Mouse (Mus musculus) limb, embryonic 11.5 days (tissue): ENCODE measurements around the gene Col17a1. TPM values are rescaled to one million over a fixed set of nuclear protein-coding genes. Genes with fewer than 3 reads are reported as not detected.

Source experiments
- ATAC-seq: fragments of 200-750 bp; cut with Nextera tagmentation; 2 replicates; pipeline ENCODE4 v1.8.0; 2017; ENCODE audit warnings: low read depth; ENCODE audit not compliant: insufficient number of reproducible peaks, low FRiP score, low TSS enrichment
- DNase-seq: peaks from one replicate; pipeline ENCODE4 v3.0.0-alpha.2; 2015; ENCODE audit warnings: low spot score
- H3K27ac ChIP-seq: fragments of 300-500 bp; sonication (generic); replicated peaks from 2 replicates; pipeline ENCODE4 v1.5.1; 2014; ENCODE audit warnings: low read depth, mild to moderate bottlenecking, low read length
- H3K27me3 ChIP-seq: fragments of 300-500 bp; sonication (generic); 2 replicates; pipeline ENCODE4 v1.6.1; 2014; ENCODE audit warnings: mild to moderate bottlenecking, low read length, mixed read lengths; ENCODE audit not compliant: control insufficient read depth, insufficient read depth
- H3K36me3 ChIP-seq: fragments of 300-500 bp; sonication (generic); 2 replicates; pipeline ENCODE4 v1.6.1; 2014; ENCODE audit warnings: mild to moderate bottlenecking, low read length, moderate library complexity, mixed read lengths; ENCODE audit not compliant: control insufficient read depth, insufficient read depth
- H3K4me1 ChIP-seq: fragments of 300-500 bp; sonication (generic); 2 replicates; pipeline ENCODE4 v1.6.1; 2014; ENCODE audit warnings: low read length, mixed read lengths; ENCODE audit not compliant: control insufficient read depth, insufficient read depth
- H3K4me2 ChIP-seq: fragments of 300-500 bp; sonication (generic); 2 replicates; pipeline ENCODE4 v1.6.1; 2014; ENCODE audit warnings: low read depth, mild to moderate bottlenecking, moderate library complexity; ENCODE audit not compliant: severe bottlenecking
- H3K4me3 ChIP-seq: fragments of 300-500 bp; sonication (generic); 2 replicates; pipeline ENCODE4 v1.5.1; 2014; ENCODE audit warnings: low read depth, low read length
- H3K9ac ChIP-seq: fragments of 300-500 bp; sonication (generic); 2 replicates; pipeline ENCODE4 v1.6.1; 2014; ENCODE audit warnings: mild to moderate bottlenecking, low read length
- H3K9me3 ChIP-seq: fragments of 300-500 bp; sonication (generic); 2 replicates; pipeline ENCODE4 v1.6.1; 2016; ENCODE audit warnings: low read length; ENCODE audit not compliant: control insufficient read depth
- WGBS: fragments of 180-500 bp; shearing (Covaris S2); extraction: QIAGEN DNeasy Blood & Tissue Kit; methylation state at CpG from one replicate; pipeline ENCODE4 v1.1.7; 2014; 5-methylcytosine and 5-hydroxymethylcytosine counted together
- polyA plus RNA-seq: library from polyadenylated mRNA; unstranded; fragments of >200 nt; fragmentation: Nextera tagmentation; extraction: Ambion mirVana; gene quantifications from 2 replicates; pipeline ENCODE4 v1.2.1, GENCODE M21; 2014

Col17a1 gene
- polyA plus RNA-seq, 1 experiment from 2014 or later, result 2.4 TPM

- no peak overlapping the region; the same call in 1 of the 2 replicates for H3K27ac ChIP-seq
Observed at GRCm38 (mm10) chr19:47658914-47659535, 32.9 kb downstream of the Col17a1 start.

GRCm38 (mm10) chr19:47654896-47655295, 37.0 kb downstream of the Col17a1 start:
- H3K9ac ChIP-seq, result no peak overlapping the region
- H3K9me3 ChIP-seq, result no peaks in the 10 kb centered on the region
- ATAC-seq (no peak), DNase-seq (no peak)
- 74% methylated on average over 11 of the region's 11 CpGs for WGBS
- H3K27me3 ChIP-seq, result no peaks in the 10 kb centered on the region
- H3K4me2 ChIP-seq, result no peak overlapping the region
- no peaks in the 10 kb centered on the region for H3K36me3 ChIP-seq
- peaks cover 6% of the 10 kb centered on the region; the same call in 1 of the 2 replicates for H3K4me1 ChIP-seq
- no peak overlapping the region for H3K4me3 ChIP-seq
- no peak overlapping the region for H3K27ac ChIP-seq

More at GRCm38 (mm10) chr19:47658914-47659535, 32.9 kb downstream of the Col17a1 start:
- ATAC-seq, result no peak
- no peak overlapping the region for H3K4me2 ChIP-seq
- 19% methylated on average over 5 of the region's 5 CpGs for WGBS
- H3K9ac ChIP-seq, result peak overlapping the region; percentile 27; the same call in 1 of the 2 replicates
- no peaks in the 10 kb centered on the region for H3K9me3 ChIP-seq
- no peak overlapping the region for H3K4me3 ChIP-seq
- peak; percentile 70 for DNase-seq
- no peaks in the 10 kb centered on the region for H3K36me3 ChIP-seq
- peaks cover 6% of the 10 kb centered on the region; the same call in 1 of the 2 replicates for H3K4me1 ChIP-seq
- H3K27me3 ChIP-seq, result no peaks in the 10 kb centered on the region

GRCm38 (mm10) chr19:47653173-47653572, 38.7 kb downstream of the Col17a1 start:
- 91% methylated on average over 8 of the region's 8 CpGs for WGBS
- Histone ChIP-seq H3K27me3 (no peaks in the 10 kb centered on the region), H3K4me1 (peaks cover 3% of the 10 kb centered on the region; the same call in 1 of the 2 replicates), H3K4me2 (no peak overlapping the region), H3K4me3 (no peak overlapping the region), H3K36me3 (no peaks in the 10 kb centered on the region), H3K27ac (no peak overlapping the region), H3K9me3 (no peaks in the 10 kb centered on the region), H3K9ac (no peak overlapping the region)
- no peak for ATAC-seq
- no peak for DNase-seq

- 77% methylated on average over 8 of the region's 8 CpGs for WGBS
- H3K9ac ChIP-seq, result no peak overlapping the region
- no peak for ATAC-seq
- peaks cover 3% of the 10 kb centered on the region; the same call in 1 of the 2 replicates for H3K4me1 ChIP-seq
- H3K27ac ChIP-seq, result no peak overlapping the region
- no peak overlapping the region for H3K4me3 ChIP-seq
- no peak overlapping the region for H3K4me2 ChIP-seq
- DNase-seq, result no peak
- H3K9me3 ChIP-seq, result no peaks in the 10 kb centered on the region
- no peaks in the 10 kb centered on the region for H3K27me3 ChIP-seq
- H3K36me3 ChIP-seq, result no peaks in the 10 kb centered on the region
Observed at GRCm38 (mm10) chr19:47652255-47652654, 39.6 kb downstream of the Col17a1 start.

GRCm38 (mm10) chr19:47651160-47651480, 40.8 kb downstream of the Col17a1 start:
- 91% methylated on average over 5 of the region's 5 CpGs for WGBS
- DNase-seq (no peak), ATAC-seq (no peak)
- Histone ChIP-seq H3K9me3 (no peaks in the 10 kb centered on the region), H3K4me1 (peaks cover 2% of the 10 kb centered on the region; the same call in 1 of the 2 replicates), H3K36me3 (no peaks in the 10 kb centered on the region), H3K4me2 (no peak overlapping the region), H3K27me3 (no peaks in the 10 kb centered on the region), H3K27ac (no peak overlapping the region), H3K9ac (no peak overlapping the region), H3K4me3 (no peak overlapping the region)

- Histone ChIP-seq H3K9ac (no peak overlapping the region), H3K36me3 (no peaks in the 10 kb centered on the region), H3K4me1 (no peaks in the 10 kb centered on the region), H3K27ac (no peak overlapping the region), H3K4me3 (no peak overlapping the region), H3K4me2 (no peak overlapping the region), H3K27me3 (no peaks in the 10 kb centered on the region), H3K9me3 (no peaks in the 10 kb centered on the region)
- peak; percentile 19 for DNase-seq
- WGBS, result 85% methylated on average over 16 of the region's 16 CpGs
- ATAC-seq, result no peak
Observed at GRCm38 (mm10) chr19:47650366-47651159, 41.3 kb downstream of the Col17a1 start.

GRCm38 (mm10) chr19:47649071-47649470, 42.8 kb downstream of the Col17a1 start:
- peak; percentile 16 for DNase-seq
- Histone ChIP-seq H3K4me1 (no peaks in the 10 kb centered on the region), H3K27ac (no peak overlapping the region), H3K36me3 (no peaks in the 10 kb centered on the region), H3K4me3 (no peak overlapping the region), H3K9ac (no peak overlapping the region), H3K4me2 (no peak overlapping the region), H3K27me3 (no peaks in the 10 kb centered on the region), H3K9me3 (no peaks in the 10 kb centered on the region)
- no peak for ATAC-seq
- WGBS, result 93% methylated on average over 6 of the region's 6 CpGs

GRCm38 (mm10) chr19:47646508-47647120, 45.3 kb downstream of the Col17a1 start:
- Histone ChIP-seq H3K4me2 (no peak overlapping the region), H3K27ac (no peak overlapping the region), H3K9me3 (no peaks in the 10 kb centered on the region), H3K36me3 (no peaks in the 10 kb centered on the region), H3K27me3 (no peaks in the 10 kb centered on the region), H3K4me3 (no peak overlapping the region), H3K4me1 (no peaks in the 10 kb centered on the region), H3K9ac (no peak overlapping the region)
- DNase-seq (peak; percentile 3), ATAC-seq (no peak)
- WGBS, result 91% methylated on average over 6 of the region's 6 CpGs
